Mouse (Mus musculus) lung, embryonic 16.5 days (tissue): Measurements from ENCODE around the gene Pole2. TPM values are rescaled to one million over a fixed set of nuclear protein-coding genes. Genes with fewer than 3 reads are reported as not detected.
A peak's percentile ranks its signal among the peaks of the same experiment; 100 is the strongest.

ENCODE experiments used
- ATAC-seq: fragments of 200-750 bp; cut with Nextera tagmentation; 2 replicates; pipeline ENCODE4 v1.8.0; 2017; ENCODE audit warnings: low read depth, mild to moderate bottlenecking, moderate library complexity
- H3K27ac ChIP-seq: fragments of 300-500 bp; sonication (generic); 2 replicates; pipeline ENCODE4 v1.5.1; 2014; ENCODE audit warnings: mild to moderate bottlenecking, control low read depth, low read length
- H3K27me3 ChIP-seq: fragments of 300-500 bp; sonication (generic); 2 replicates; pipeline ENCODE4 v1.6.1; 2014; ENCODE audit warnings: low read depth, low read length, mixed read lengths; ENCODE audit not compliant: control insufficient read depth, insufficient read depth
- H3K36me3 ChIP-seq: fragments of 300-500 bp; sonication (generic); 2 replicates; pipeline ENCODE4 v1.6.1; 2014; ENCODE audit warnings: low read length; ENCODE audit not compliant: control insufficient read depth, insufficient read depth
- H3K4me1 ChIP-seq: fragments of 300-500 bp; sonication (generic); replicated peaks from 2 replicates; pipeline ENCODE4 v1.6.1; 2014; ENCODE audit warnings: low read length, mixed read lengths; ENCODE audit not compliant: control insufficient read depth, insufficient read depth
- H3K4me2 ChIP-seq: fragments of 300-500 bp; sonication (generic); 2 replicates; pipeline ENCODE4 v1.6.1; 2014; ENCODE audit warnings: low read depth, low read length, control low read depth
- H3K4me3 ChIP-seq: fragments of 300-500 bp; sonication (generic); 2 replicates; pipeline ENCODE4 v1.5.1; 2014; ENCODE audit warnings: mild to moderate bottlenecking, low read length, control low read depth
- H3K9ac ChIP-seq: fragments of 300-500 bp; sonication (generic); 2 replicates; pipeline ENCODE4 v1.6.1; 2014; ENCODE audit warnings: low read length, control low read depth
- H3K9me3 ChIP-seq: fragments of 300-500 bp; sonication (generic); 2 replicates; pipeline ENCODE4 v1.6.1; 2016; ENCODE audit warnings: low read length; ENCODE audit not compliant: control insufficient read depth
- WGBS: fragments of 180-500 bp; shearing (Covaris S2); extraction: QIAGEN DNeasy Blood & Tissue Kit; methylation state at CpG from one replicate; pipeline ENCODE4 v1.1.7; 2014; 5-methylcytosine and 5-hydroxymethylcytosine counted together
- polyA plus RNA-seq: library from polyadenylated mRNA; unstranded; fragments of >200 nt; fragmentation: Nextera tagmentation; extraction: Ambion mirVana; gene quantifications from 2 replicates; pipeline ENCODE4 v1.2.1, GENCODE M21; 2015

Gene Pole2
- 28.3 and 28.6 TPM in 2 replicates for polyA plus RNA-seq

GRCm38 (mm10) chr12:69227776-69228466 lies at the start of gene Pole2:
Gene Pole2, minus strand, starts transcription at chr12:69228195.
- no peaks in the 10 kb centered on the region for H3K27me3 ChIP-seq
- peaks cover 2% of the 10 kb centered on the region for H3K36me3 ChIP-seq
- ATAC-seq, result peak; percentile 98
- peak within 1 kb of the TSS; percentile 82 for H3K4me3 ChIP-seq
- H3K4me2 ChIP-seq, result peak within 1 kb of the TSS; percentile 53
- peak within 1 kb of the TSS; percentile 93 for H3K27ac ChIP-seq
- H3K9ac ChIP-seq, result peak within 1 kb of the TSS; percentile 76
- no peaks in the 10 kb centered on the region for H3K9me3 ChIP-seq
- WGBS, result under 1% methylated on average over 37 of the region's 37 CpGs
- H3K4me1 ChIP-seq, result 0 out of 2 replicates have a peak, but pooled peaks cover 3% of the 10 kb centered on the region

GRCm38 (mm10) chr12:69268956-69269355 lies 41.0 kb upstream of the Pole2 start:
- WGBS, result 85% methylated on average over 2 of the region's 2 CpGs
- ATAC-seq, result no peak
- Histone ChIP-seq H3K4me1 (no peaks in the 10 kb centered on the region), H3K36me3 (no peaks in the 10 kb centered on the region), H3K4me2 (no peak overlapping the region), H3K27ac (no peak overlapping the region), H3K9ac (no peak overlapping the region), H3K9me3 (no peaks in the 10 kb centered on the region), H3K4me3 (no peak overlapping the region), H3K27me3 (no peaks in the 10 kb centered on the region)

GRCm38 (mm10) chr12:69267956-69268632 lies 40.1 kb upstream of the Pole2 start:
- H3K27ac ChIP-seq, result no peak overlapping the region
- no peaks in the 10 kb centered on the region for H3K27me3 ChIP-seq
- H3K9me3 ChIP-seq, result no peaks in the 10 kb centered on the region
- WGBS, result 74% methylated on average over 11 of the region's 11 CpGs
- H3K4me1 ChIP-seq, result no peaks in the 10 kb centered on the region
- no peaks in the 10 kb centered on the region for H3K36me3 ChIP-seq
- no peak overlapping the region for H3K9ac ChIP-seq
- no peak overlapping the region for H3K4me3 ChIP-seq
- ATAC-seq, result no peak
- no peak overlapping the region for H3K4me2 ChIP-seq

DNA sequence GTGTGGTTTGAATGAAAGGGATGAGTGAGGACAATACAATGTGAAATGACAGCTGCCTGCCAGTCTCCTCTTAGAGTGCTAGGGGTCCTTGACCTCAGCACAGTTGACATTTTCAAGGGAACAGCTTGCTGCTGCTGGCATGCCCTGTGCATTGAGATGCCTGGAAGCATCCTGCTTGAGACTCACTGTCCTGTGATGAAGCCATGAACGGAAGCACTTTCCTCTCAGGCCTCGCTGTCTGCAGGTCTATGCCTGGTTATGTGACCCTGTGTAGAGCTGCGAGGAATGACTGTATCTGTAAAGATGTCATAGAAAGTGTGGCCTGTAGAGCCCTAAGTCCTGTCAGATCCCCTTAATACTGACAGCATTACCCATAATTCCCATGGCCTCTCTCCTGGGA lies 37.0 kb upstream of the Pole2 start:
- 87% methylated on average over 3 of the region's 3 CpGs for WGBS
- no peaks in the 10 kb centered on the region for H3K9me3 ChIP-seq
- no peak overlapping the region for H3K9ac ChIP-seq
- H3K4me3 ChIP-seq, result no peak overlapping the region
- no peak for ATAC-seq
- no peaks in the 10 kb centered on the region for H3K36me3 ChIP-seq
- H3K27ac ChIP-seq, result no peak overlapping the region
- no peak overlapping the region for H3K4me2 ChIP-seq
- no peaks in the 10 kb centered on the region for H3K4me1 ChIP-seq
- no peaks in the 10 kb centered on the region for H3K27me3 ChIP-seq

DNA sequence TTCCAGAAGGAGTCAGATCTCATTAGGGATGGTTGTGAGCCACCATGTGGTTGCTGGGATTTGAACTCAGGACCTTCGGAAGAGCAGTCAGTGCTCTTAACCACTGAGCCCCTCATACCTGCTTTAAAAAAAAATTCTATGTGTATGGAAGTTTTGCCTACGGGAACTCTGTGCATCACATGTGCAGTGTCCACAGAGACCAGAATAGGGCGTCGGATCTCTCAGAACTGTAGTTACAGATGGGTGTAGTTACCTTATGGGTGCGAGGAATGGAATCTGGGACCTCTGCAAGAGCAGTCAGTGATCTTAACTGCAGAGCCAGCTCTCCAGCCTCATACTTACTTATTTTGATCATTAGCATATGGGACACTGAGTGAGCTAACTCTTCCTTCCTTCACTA lies 34.3 kb upstream of the Pole2 start:
- H3K4me3 ChIP-seq, result no peak overlapping the region
- H3K27ac ChIP-seq, result no peak overlapping the region
- no peaks in the 10 kb centered on the region for H3K4me1 ChIP-seq
- no peak for ATAC-seq
- H3K36me3 ChIP-seq, result no peaks in the 10 kb centered on the region
- WGBS, result 88% methylated on average over 5 of the region's 5 CpGs
- H3K9me3 ChIP-seq, result no peaks in the 10 kb centered on the region
- H3K27me3 ChIP-seq, result no peaks in the 10 kb centered on the region
- no peak overlapping the region for H3K9ac ChIP-seq
- H3K4me2 ChIP-seq, result no peak overlapping the region

DNA sequence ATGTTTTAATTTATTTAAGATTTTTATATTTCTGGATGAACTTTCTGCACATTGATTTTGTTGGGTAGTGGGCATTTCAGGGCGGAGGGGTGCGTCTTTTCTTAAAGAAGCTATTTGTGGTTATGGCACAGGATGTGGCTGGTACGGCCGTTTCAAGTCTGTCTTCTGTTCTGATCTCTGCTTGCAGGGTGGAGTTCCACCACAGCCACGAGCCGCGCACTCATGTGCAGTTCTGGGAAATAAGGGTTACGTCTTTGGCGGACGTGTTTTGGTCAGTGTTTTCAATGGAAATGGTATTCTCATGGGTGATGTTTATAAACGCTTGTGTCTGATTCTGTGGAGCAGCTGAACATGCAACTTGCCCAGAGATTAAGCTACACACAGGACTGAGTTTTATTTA lies 29.8 kb upstream of the Pole2 start:
- Histone ChIP-seq H3K27me3 (no peaks in the 10 kb centered on the region), H3K9ac (no peak overlapping the region), H3K9me3 (no peaks in the 10 kb centered on the region), H3K4me2 (no peak overlapping the region), H3K4me3 (no peak overlapping the region), H3K27ac (no peak overlapping the region), H3K4me1 (no peaks in the 10 kb centered on the region), H3K36me3 (no peaks in the 10 kb centered on the region)
- WGBS, result 83% methylated on average over 11 of the region's 11 CpGs
- no peak for ATAC-seq

DNA sequence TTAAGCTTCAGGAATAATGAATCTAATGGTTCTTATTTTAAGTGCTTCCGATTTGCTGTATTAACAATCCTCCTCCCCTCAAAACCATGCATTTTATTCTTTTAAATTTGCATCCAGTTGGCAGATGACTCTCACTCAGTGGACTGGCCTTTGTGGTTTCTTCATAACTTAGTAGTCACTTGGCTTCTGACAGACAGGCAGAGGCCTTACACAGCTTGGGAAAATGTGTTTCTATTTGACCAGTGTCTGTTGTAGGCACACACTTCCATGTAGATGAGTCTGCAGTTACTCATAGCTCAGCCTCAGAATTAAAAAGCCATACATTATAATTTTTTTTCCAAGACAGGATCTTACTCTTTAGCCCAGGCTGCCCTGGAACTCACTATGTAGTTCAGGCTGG lies 25.8 kb upstream of the Pole2 start:
- 91% methylated on average over 1 of the region's 1 CpGs for WGBS
- no peak overlapping the region for H3K9ac ChIP-seq
- H3K9me3 ChIP-seq, result no peaks in the 10 kb centered on the region
- no peaks in the 10 kb centered on the region for H3K27me3 ChIP-seq
- no peaks in the 10 kb centered on the region for H3K4me1 ChIP-seq
- H3K36me3 ChIP-seq, result no peaks in the 10 kb centered on the region
- no peak for ATAC-seq
- no peak overlapping the region for H3K27ac ChIP-seq
- H3K4me2 ChIP-seq, result no peak overlapping the region
- H3K4me3 ChIP-seq, result no peak overlapping the region

DNA sequence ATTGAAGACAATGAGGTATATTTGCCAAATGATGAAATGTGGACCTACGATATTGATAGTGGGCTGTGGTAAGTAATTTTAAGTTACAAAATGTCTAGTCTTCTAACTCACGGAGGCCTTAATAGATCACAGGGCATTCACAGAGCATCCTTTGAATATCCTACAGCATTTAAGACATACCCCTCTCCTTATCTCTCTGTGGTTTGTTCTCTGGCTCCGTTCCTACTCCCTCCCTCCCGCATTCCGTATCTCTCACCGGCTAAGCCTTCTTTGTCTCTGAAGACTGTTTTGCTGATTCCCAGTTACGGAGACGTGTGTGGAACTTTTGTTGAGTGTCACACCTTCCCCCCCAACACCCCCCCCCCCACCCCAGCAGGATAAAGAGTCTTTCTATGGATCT lies 22.8 kb upstream of the Pole2 start:
- no peak overlapping the region for H3K27ac ChIP-seq
- 50% methylated on average over 8 of the region's 8 CpGs for WGBS
- no peak overlapping the region for H3K9ac ChIP-seq
- no peaks in the 10 kb centered on the region for H3K27me3 ChIP-seq
- H3K9me3 ChIP-seq, result no peaks in the 10 kb centered on the region
- no peaks in the 10 kb centered on the region for H3K4me1 ChIP-seq
- no peak overlapping the region for H3K4me3 ChIP-seq
- no peak overlapping the region for H3K4me2 ChIP-seq
- ATAC-seq, result no peak
- no peaks in the 10 kb centered on the region for H3K36me3 ChIP-seq

- no peaks in the 10 kb centered on the region for H3K9me3 ChIP-seq
- no peaks in the 10 kb centered on the region for H3K4me1 ChIP-seq
- no peak overlapping the region for H3K9ac ChIP-seq
- 84% methylated on average over 4 of the region's 4 CpGs for WGBS
- no peak for ATAC-seq
- no peaks in the 10 kb centered on the region for H3K36me3 ChIP-seq
- no peak overlapping the region for H3K4me2 ChIP-seq
- H3K27ac ChIP-seq, result no peak overlapping the region
- H3K27me3 ChIP-seq, result no peaks in the 10 kb centered on the region
- H3K4me3 ChIP-seq, result no peak overlapping the region
Measured at GRCm38 (mm10) chr12:69249766-69250165, 21.8 kb upstream of the Pole2 start.
